Mouse (Mus musculus): ENCODE results near the gene Tbc1d8. TPM values are rescaled to one million over a fixed set of nuclear protein-coding genes. Genes with fewer than 3 reads are reported as not detected.
A peak's percentile ranks its signal among the peaks of the same experiment; 100 is the strongest.

Tbc1d8 gene
- total and polyA plus RNA-seq, 3 experiments: 1.5 to 2.4 TPM; not detected in 1

DNA sequence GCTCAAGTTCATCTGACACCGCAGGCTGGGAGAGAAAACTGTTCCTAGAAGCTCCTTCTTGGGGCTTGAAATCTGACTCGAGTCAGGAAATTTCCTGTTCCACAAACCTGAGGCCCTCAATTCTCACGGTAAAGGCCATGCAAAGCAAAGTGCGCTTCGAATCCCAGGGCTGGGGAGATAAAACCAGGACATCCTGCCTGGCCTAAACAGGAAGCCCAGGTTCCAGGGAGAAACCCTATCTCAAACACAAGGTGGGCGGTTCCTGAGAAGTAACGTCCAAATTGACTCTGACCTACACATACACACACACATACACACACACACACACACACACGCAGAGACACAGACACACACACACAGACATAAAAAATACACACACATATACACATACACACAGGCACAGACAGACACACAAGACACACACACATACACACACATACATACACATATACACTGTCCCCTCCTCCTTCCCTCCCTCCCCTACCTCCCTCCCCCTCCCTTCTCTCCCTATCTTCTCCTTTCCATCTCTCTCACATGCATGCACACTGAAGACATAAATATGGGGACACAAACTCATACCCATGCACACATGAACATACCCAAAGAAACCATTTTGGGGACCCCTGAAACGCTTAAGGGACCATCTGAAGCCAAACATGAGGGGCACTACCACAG, 24.3 kb downstream of the Tbc1d8 start (continued):
- TF ChIP-seq TCF12 (IDR thresholded peaks at IDR 0.05; ENCODE audit: low read depth, low read length) (no peak), NELFE (IDR thresholded peaks at IDR 0.05; ENCODE audit: low read depth, low read length) (no peak), TBP (IDR thresholded peaks at IDR 0.05; ENCODE audit: low read depth, low read length) (no peak), CHD1 (IDR thresholded peaks at IDR 0.05; ENCODE audit: low read depth, low read length) (no peak), ELF1 (IDR thresholded peaks at IDR 0.05; ENCODE audit: low read depth, low read length) (0 out of 2 replicates have a peak, but pooled peaks have one; percentile 49), EP300 (IDR thresholded peaks at IDR 0.05; ENCODE audit: low read depth in 1 of 2, low read length in 2 of 2) (peak; percentile 27 to 53; a peak in 3 of 4 replicates), ZC3H11A (IDR thresholded peaks at IDR 0.05; ENCODE audit: low read depth, low read length) (no peak), ZKSCAN1 (IDR thresholded peaks at IDR 0.05; ENCODE audit: low read depth, low read length) (no peak), ETS1 (IDR thresholded peaks at IDR 0.05; ENCODE audit: low read depth, low read length) (peak; percentile 55; the same call in 1 of the 2 replicates), MYB (IDR thresholded peaks at IDR 0.05; ENCODE audit: low read depth, low read length) (peak; percentile 13; the same call in 1 of the 2 replicates), SIN3A (IDR thresholded peaks at IDR 0.05; ENCODE audit: low read length) (peak; percentile 54; the same call in 1 of the 2 replicates), GATA1 (IDR thresholded peaks at IDR 0.05; ENCODE audit: low read depth, low read length) (peak; percentile 49; the same call in 1 of the 2 replicates)

DNA sequence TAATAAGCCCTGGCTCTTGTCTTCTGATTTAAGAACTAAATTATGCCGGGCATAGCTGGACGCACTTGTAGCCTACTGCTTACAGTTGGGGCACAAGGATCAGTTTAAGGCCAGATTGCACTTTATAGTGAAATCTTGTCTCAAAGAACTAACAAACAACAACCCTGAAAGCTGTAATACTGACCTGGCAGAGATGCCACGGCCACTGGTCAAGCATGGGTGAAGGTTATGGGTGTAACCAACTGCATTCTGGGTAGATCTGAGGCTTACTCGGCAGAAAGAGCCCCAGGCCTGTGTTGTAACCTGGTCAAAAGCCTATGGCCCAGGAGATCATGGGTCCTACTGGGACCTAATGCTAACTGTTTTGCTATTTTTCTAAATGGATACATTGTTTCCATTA, 26.4 kb downstream of the Tbc1d8 start:
- H3K27ac ChIP-seq (ENCODE audit: control insufficient read depth, low read depth, low read length): no peak overlapping the region
- H3K36me3 ChIP-seq (ENCODE audit: control insufficient read depth in 1 of 2, insufficient read depth in 2 of 2, low read length in 2 of 2): peaks cover 0 to 9% of the 10 kb centered on the region in 2 experiments; a peak in 2 of 4 replicates
- H3K9ac ChIP-seq (ENCODE audit: control insufficient read depth, low read depth, low read length, poor library complexity, severe bottlenecking): no peak overlapping the region
- no peaks in the 10 kb centered on the region for H3K9me3 ChIP-seq (replicated peaks; ENCODE audit: insufficient read depth, low read length)
- H3K4me1 ChIP-seq (ENCODE audit: control insufficient read depth in 1 of 2, insufficient read depth in 2 of 2, low read length in 2 of 2): peaks cover 10 to 23% of the 10 kb centered on the region in 2 experiments
- no peaks in the 10 kb centered on the region for H3K27me3 ChIP-seq (ENCODE audit: control insufficient read depth in 1 of 2, insufficient read depth in 2 of 2, low read length in 2 of 2)
- TF ChIP-seq POLR2AphosphoS5 (IDR thresholded peaks at IDR 0.05; ENCODE audit: borderline replicate concordance, low read depth, low read length) (no peak), USF2 (IDR thresholded peaks at IDR 0.05; ENCODE audit: borderline replicate concordance in 1 of 2, insufficient read depth in 1 of 2, low read depth in 1 of 2, low read length in 2 of 2) (no peak), MXI1 (IDR thresholded peaks at IDR 0.05; ENCODE audit: low read depth, low read length) (no peak), ETS1 (IDR thresholded peaks at IDR 0.05; ENCODE audit: low read depth, low read length) (no peak), NELFE (IDR thresholded peaks at IDR 0.05; ENCODE audit: low read depth, low read length) (no peak)
- H3K79me2 ChIP-seq (ENCODE audit: control insufficient read depth, insufficient read depth, low read length, poor library complexity): no peaks in the 10 kb centered on the region
- no peak for DNase-seq (ENCODE audit: low read depth, low spot score)
- no peak overlapping the region for H3K4me3 ChIP-seq (ENCODE audit: control insufficient read depth in 1 of 2, insufficient read depth in 1 of 2, low read depth in 2 of 2, low read length in 2 of 2)

DNA sequence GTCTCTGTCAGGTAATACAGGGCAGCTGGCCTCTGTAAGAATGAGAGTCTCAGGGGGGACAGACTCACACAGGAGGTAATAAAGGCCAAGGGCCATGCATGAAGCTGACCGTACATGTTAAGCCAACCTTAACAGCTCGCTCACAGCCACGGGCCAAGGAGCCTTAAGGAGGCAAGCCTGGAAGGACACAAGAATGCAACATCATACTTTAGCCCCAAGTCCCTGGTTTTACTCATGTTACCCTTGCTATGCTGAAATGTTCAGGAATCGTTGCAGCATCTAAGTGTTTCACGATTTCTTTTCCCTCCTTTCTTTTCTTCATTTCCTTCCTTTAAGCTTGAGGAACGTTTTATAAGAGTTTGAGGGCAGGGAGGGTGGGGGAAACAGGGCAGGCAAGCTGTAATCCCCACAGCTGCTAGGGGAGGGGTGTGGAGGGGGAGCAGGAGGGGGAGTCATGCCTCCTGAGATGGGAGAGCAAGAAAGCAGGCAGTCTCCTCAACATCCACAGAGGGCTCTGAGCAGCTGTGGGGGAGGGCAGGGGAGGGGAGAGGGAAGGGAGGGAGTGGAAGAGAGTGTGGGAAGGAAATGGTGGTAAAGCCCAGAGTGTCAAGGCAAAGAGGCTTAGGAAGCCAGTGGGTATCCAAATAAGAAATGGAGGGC, 28.4 kb downstream of the Tbc1d8 start:
- TF ChIP-seq MYC (IDR thresholded peaks at IDR 0.05; ENCODE audit: low read depth, low read length): no peak
- TF ChIP-seq TBP (IDR thresholded peaks at IDR 0.05; ENCODE audit: low read depth, low read length): no peak
- no peak for TF ChIP-seq GABPA (IDR thresholded peaks at IDR 0.05; ENCODE audit: low read depth, low read length)
- no peak for TF ChIP-seq TCF12 (IDR thresholded peaks at IDR 0.05; ENCODE audit: low read depth, low read length)
- TF ChIP-seq ELF1 (IDR thresholded peaks at IDR 0.05; ENCODE audit: low read depth, low read length): no peak
- TF ChIP-seq MAZ (IDR thresholded peaks at IDR 0.05; ENCODE audit: low read depth, low read length): no peak
- no peak for TF ChIP-seq ZKSCAN1 (IDR thresholded peaks at IDR 0.05; ENCODE audit: low read depth, low read length)
- TF ChIP-seq USF2 (IDR thresholded peaks at IDR 0.05; ENCODE audit: borderline replicate concordance in 1 of 2, insufficient read depth in 1 of 2, low read depth in 1 of 2, low read length in 2 of 2): no peak
- TF ChIP-seq ZC3H11A (IDR thresholded peaks at IDR 0.05; ENCODE audit: low read depth, low read length): no peak
- TF ChIP-seq RCOR1 (IDR thresholded peaks at IDR 0.05; ENCODE audit: low read depth, low read length): no peak
- TF ChIP-seq POLR2AphosphoS5 (IDR thresholded peaks at IDR 0.05; ENCODE audit: borderline replicate concordance, low read depth, low read length): no peak
- no peak for TF ChIP-seq EP300 (IDR thresholded peaks at IDR 0.05; ENCODE audit: low read depth in 1 of 2, low read length in 2 of 2)
- no peak for TF ChIP-seq SIN3A (IDR thresholded peaks at IDR 0.05; ENCODE audit: low read length)
- TF ChIP-seq NRF1 (IDR thresholded peaks at IDR 0.05; ENCODE audit: insufficient read depth, low read depth, low read length, poor library complexity, severe bottlenecking): no peak
- TF ChIP-seq CHD2 (IDR thresholded peaks at IDR 0.05; ENCODE audit: low read length): no peak
- no peak for TF ChIP-seq ZNF384 (IDR thresholded peaks at IDR 0.05; ENCODE audit: low read depth, low read length)

More for the DNA sequence above, 28.4 kb downstream of the Tbc1d8 start:
- H3K27ac ChIP-seq (ENCODE audit: control insufficient read depth, low read depth, low read length): no peak overlapping the region
- H3K36me3 ChIP-seq (ENCODE audit: control insufficient read depth in 1 of 2, insufficient read depth in 2 of 2, low read length in 2 of 2): peaks cover 0 to 11% of the 10 kb centered on the region in 2 experiments; a peak in 2 of 4 replicates
- H3K4me1 ChIP-seq (ENCODE audit: control insufficient read depth in 1 of 2, insufficient read depth in 2 of 2, low read length in 2 of 2): peaks cover 20 to 30% of the 10 kb centered on the region in 2 experiments
- no peak for DNase-seq (ENCODE audit: low read depth, low spot score)
- no peak overlapping the region for H3K4me3 ChIP-seq (ENCODE audit: control insufficient read depth in 1 of 2, insufficient read depth in 1 of 2, low read depth in 2 of 2, low read length in 2 of 2)
- H3K9me3 ChIP-seq (replicated peaks; ENCODE audit: insufficient read depth, low read length): no peaks in the 10 kb centered on the region
- no peaks in the 10 kb centered on the region for H3K27me3 ChIP-seq (ENCODE audit: control insufficient read depth in 1 of 2, insufficient read depth in 2 of 2, low read length in 2 of 2)
- no peaks in the 10 kb centered on the region for H3K79me2 ChIP-seq (ENCODE audit: control insufficient read depth, insufficient read depth, low read length, poor library complexity)
- H3K9ac ChIP-seq (ENCODE audit: control insufficient read depth, low read depth, low read length, poor library complexity, severe bottlenecking): no peak overlapping the region
